Mouse (Mus musculus) skeletal muscle tissue, adult 2 months (tissue): Measurements from ENCODE around the gene Dusp14.

Source experiments
- DNase-seq: peaks from one replicate; pipeline ENCODE4 v3.0.0-alpha.2; 2012; ENCODE audit warnings: low read depth, low spot score

Gene Dusp14

DNA sequence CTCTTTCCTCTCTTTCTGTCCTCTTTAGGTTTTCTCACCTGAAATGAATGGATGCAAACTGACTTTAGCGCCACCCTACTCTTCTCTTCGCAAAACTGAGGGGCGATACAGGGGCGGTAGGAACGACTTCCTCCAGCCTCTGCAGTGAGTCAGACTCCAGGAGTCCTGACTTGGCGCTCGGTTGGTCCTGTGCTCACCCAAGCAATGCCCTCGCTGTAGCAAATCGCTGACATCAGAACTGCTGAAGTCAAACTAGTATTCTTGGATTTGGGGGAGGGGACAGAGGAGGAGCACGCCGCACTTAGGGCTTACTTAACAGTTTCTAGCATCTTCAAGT, at the start of gene Dusp14:
Gene Dusp14, minus strand, starts transcription at position 228 of the 337 bp plus-strand sequence.
- no peak for DNase-seq

GRCm38 (mm10) chr11:84117431-84117830, 48.4 kb upstream of the Dusp14 start:
- DNase-seq, result no peak

- no peak for DNase-seq
Measured at GRCm38 (mm10) chr11:84116221-84116620, 47.2 kb upstream of the Dusp14 start.

- DNase-seq, result peak; percentile 64
Measured at GRCm38 (mm10) chr11:84115646-84116045, 46.6 kb upstream of the Dusp14 start.

DNA sequence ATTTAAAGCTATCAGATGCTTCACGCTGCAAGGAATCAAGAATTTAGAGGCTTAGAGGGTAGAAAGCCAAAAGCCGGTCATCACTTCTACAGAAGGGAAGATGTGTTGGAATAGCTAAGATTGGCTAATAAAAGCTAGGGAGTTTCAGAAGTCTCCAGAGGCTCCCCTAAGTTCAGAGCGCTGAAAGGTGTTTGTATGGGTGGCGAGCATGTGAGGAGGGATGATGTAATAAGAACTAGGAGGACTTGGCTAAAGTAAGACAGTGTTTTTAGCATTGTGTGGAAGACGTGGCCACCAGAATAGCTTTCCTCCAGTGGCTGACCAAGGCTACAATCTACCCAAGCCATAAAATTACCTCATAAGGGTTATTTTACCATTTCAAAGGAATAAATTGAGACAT, 44.6 kb upstream of the Dusp14 start:
- peak; percentile 34 for DNase-seq

DNA sequence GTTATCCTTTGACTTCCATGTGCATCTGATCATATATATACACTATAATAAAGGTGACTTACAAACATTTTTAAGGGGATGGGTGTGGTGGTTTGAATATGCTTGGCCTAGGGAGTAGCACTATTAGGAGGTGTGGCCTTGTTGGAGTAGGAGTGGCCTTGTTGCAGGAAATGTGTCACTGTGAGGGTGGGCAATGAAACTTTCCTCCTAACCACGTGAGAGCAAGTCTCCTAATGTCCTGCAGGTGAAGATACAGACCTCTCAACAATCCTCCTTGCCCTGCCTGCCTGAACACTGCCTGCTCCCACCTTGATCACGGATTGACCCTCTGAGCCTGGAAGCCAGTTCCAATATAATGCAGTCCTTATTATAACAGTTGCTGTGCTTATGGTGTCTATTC, 38.1 kb upstream of the Dusp14 start:
- DNase-seq, result no peak

DNA sequence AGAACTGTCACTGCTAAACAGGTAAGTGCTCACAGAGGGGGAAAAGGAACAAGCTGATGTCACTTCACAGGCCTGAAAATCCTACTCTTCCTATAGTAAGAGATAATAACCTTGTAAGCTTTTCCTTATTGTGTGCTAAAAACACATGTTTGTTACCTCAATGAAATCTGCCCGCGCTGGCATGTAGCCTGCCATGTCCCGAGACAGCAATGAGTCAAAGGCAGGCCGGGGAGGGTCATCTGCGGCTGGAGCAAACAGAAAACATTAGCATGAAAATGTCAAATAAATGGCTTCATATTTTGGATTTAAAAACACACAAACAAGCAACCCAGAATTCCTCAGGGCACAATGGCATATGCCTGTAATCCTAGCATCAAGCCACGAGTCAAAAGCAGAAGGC, 35.0 kb upstream of the Dusp14 start:
- DNase-seq, result no peak

- DNase-seq, result no peak
Measured at GRCm38 (mm10) chr11:84101182-84101581, 32.1 kb upstream of the Dusp14 start.

- no peak for DNase-seq
Measured at GRCm38 (mm10) chr11:84097251-84097998, 28.4 kb upstream of the Dusp14 start.

- no peak for DNase-seq
Measured at GRCm38 (mm10) chr11:84095084-84095483, 26.0 kb upstream of the Dusp14 start.

GRCm38 (mm10) chr11:84090572-84090971, 21.5 kb upstream of the Dusp14 start:
- DNase-seq, result no peak

- DNase-seq, result no peak
Measured at GRCm38 (mm10) chr11:84081901-84082300, 12.8 kb upstream of the Dusp14 start.

DNA sequence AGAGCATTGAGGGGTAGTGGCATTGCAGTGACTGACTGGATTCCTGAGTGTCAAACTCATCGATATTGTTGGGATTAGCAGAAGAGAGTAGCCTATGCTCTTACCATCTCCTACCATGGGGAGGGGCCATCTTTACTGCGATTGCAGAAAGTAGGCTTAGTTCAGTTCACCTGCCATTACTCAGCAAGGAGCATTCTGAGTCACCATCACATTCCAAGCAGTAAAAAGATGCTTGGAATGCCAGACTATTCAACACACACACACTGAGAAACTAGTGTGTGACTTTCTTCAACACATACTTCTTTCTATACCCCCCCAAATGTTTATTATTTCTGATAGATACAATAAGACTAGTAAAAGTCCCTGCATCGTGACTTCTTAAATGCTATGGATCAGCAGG, 11.3 kb upstream of the Dusp14 start:
- no peak for DNase-seq

DNA sequence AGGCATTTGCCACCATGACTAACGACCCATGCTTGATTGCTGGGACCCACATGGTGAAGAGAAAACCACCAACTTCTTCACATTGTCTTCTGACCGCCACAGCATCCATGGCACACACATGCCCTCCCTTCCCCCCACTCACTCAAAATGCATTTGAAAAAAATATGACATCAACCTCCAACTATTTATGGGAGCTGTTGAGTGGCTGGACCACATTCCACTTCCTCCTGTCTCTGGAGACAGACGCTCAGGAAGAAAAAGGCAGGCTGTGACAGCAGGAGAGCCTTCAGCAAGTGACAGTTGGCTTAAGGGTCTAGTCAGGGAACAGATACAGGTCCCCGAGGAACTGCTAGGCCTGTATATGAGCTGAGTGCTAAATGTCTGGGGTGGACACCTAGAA, 10.8 kb upstream of the Dusp14 start:
- no peak for DNase-seq

DNA sequence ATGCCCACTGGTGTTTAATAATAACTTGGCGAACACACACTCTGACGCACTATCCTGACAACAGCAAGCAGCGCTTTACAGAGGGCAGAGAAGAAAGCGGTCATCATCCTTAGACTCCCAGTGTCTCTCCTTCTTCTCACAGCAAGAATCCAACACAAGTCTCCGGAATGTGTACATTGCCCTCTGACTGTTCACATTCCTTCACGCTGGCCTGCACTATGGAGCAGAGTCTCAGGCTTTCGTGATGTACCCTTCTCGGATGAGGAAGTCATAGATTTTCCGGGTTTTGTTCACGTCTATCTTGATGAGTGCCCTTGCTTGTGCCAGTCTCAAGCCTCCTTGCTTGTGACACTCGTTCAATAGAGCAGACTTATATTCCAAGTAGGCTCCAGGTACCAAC, 10.3 kb upstream of the Dusp14 start:
- DNase-seq, result no peak

DNA sequence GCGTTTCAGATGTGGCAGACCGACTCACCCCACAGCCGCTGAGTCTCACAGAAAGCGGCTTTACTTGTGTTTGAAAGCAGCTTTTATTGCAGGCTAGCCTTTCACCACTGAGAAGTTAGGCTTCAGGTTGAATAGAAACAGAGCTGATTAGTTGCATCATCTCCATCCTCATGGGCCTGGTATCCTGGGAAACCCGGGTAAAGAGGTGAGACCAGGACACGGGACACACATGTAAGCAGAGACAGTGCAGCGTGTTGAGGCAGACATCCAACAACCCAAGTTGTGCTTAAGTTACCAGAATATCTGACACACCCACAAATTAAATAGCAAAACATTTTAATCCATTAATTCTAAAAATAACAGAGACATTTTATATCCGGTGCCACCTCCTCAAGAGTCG, 9.5 kb upstream of the Dusp14 start:
- peak; percentile 81 for DNase-seq

DNA sequence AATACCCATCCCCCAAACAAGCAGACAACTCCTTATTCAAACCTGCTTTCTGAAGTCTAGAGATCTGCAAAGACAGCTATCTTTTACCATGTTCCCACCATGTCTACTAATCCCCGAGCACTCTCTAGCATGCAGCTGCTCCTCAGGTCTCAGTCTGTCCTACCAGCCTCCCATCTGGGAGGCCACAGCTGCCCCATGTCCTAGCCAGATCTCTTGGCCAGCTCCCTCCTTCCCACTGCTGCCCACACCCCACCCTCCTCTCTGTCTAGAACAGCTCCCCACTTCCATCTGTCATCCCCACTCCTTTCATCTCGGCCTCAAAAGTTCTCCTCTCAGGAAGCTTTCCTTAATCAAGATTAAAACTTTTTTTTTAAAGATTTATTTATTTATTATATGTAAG, 7.9 kb upstream of the Dusp14 start:
- no peak for DNase-seq

DNA sequence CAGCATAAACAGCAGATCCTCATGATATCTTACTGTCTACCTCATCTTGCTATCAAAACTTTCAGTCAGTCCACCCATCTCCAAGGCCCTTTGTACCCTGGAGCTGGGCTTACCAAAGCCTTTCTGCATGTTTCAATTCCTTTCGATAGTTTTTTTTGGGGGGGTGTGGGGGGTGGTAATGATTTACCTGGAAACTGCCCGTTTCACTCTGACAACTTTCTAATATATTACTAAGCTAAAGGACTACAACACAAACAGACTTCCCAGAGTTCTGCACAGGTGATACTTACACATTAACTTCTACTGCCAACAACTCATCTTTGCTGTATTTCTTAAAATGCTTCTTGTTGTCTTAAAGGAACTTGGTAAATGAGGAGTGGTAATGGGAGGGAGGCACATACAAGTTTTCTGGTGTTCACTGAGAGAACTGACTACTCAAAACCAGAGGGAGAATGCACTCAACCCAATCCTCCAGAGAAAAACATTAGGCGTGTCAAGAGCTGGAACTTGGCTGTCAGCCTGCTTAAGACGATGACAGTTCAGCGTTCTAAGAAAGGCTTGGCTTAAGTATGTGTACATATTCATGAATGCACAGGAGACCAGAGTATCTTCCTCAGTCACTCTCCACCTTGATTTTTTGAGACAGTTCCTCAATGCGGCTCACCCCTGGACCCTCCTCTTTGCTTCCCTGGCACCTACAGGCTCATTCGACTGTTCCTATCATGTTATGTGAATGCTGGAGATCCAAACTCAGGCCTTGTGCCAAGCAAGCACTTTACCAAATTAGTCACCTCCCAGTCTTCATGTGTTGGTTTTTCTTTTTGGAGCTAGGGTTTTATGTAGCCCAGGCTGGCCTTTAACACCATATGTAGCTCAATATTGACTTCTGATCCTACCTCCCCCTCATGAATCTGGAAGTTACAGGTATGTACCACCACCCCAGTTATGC, 5.0 kb upstream of the Dusp14 start:
- DNase-seq, result peak; percentile 62

GRCm38 (mm10) chr11:84072904-84073651, 4.0 kb upstream of the Dusp14 start:
- peak; percentile 85 for DNase-seq

GRCm38 (mm10) chr11:84068191-84069033, 649 bp downstream of the Dusp14 start:
- peak; percentile 61 for DNase-seq

DNA sequence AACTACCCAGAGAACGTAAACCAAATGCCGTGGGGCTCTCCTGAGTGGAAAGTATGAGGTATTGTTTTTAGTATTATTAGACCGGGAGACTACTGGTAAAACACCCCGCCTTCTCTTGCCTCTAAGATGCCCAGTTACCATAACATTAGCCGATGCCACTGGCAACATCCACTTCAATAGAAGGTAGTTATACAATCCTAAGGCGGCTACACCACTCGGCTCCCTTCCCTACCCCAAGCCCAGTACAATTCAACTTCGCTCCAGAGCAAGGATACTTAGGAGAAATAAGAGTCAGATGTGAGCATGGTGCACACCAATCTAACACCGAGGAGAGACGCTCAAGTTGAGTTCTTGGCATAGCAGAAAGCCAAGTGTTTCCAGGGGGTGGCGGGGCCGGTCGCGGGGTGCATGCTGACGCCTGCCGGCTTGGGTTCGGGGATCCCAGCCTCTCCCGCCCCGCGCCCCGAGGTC, 1.3 kb downstream of the Dusp14 start:
- no peak for DNase-seq
